Mouse (Mus musculus) heart, embryonic 16.5 days (tissue): ENCODE results near the gene Angptl6. TPM values are rescaled to one million over a fixed set of nuclear protein-coding genes. Genes with fewer than 3 reads are reported as not detected.
A peak's percentile ranks its signal among the peaks of the same experiment; 100 is the strongest.

Experiments used
- ATAC-seq: fragments of 200-750 bp; cut with Nextera tagmentation; replicated peaks from 2 replicates; pipeline ENCODE4 v1.8.0; 2017; ENCODE audit warnings: moderate number of reproducible peaks; ENCODE audit not compliant: insufficient read depth, low FRiP score; ENCODE audit errors: extremely low read depth
- H3K27ac ChIP-seq: fragments of 300-500 bp; sonication (generic); 2 replicates; pipeline ENCODE4 v1.5.1; 2014; ENCODE audit warnings: mild to moderate bottlenecking, low read length, control low read depth, moderate library complexity
- H3K27me3 ChIP-seq: fragments of 300-500 bp; sonication (generic); 2 replicates; pipeline ENCODE4 v1.6.1; 2014; ENCODE audit warnings: low read length, mixed read lengths; ENCODE audit not compliant: control insufficient read depth, insufficient read depth
- H3K36me3 ChIP-seq: fragments of 300-500 bp; sonication (generic); 2 replicates; pipeline ENCODE4 v1.6.1; 2014; ENCODE audit not compliant: control insufficient read depth, insufficient read depth
- H3K4me1 ChIP-seq: fragments of 300-500 bp; sonication (generic); 2 replicates; pipeline ENCODE4 v1.6.1; 2014; ENCODE audit warnings: low read length, mixed read lengths; ENCODE audit not compliant: control insufficient read depth, insufficient read depth
- H3K4me2 ChIP-seq: fragments of 300-500 bp; sonication (generic); 2 replicates; pipeline ENCODE4 v1.6.1; 2014; ENCODE audit warnings: low read depth, mild to moderate bottlenecking, control low read depth, low read length
- H3K4me3 ChIP-seq: fragments of 300-500 bp; sonication (generic); 2 replicates; pipeline ENCODE4 v1.5.1; 2014; ENCODE audit warnings: mild to moderate bottlenecking, control low read depth, low read length
- H3K9ac ChIP-seq: fragments of 300-500 bp; sonication (generic); 2 replicates; pipeline ENCODE4 v1.6.1; 2014; ENCODE audit warnings: low read length, control low read depth
- H3K9me3 ChIP-seq: fragments of 300-500 bp; sonication (generic); replicated peaks from 2 replicates; pipeline ENCODE4 v1.6.1; 2016; ENCODE audit warnings: low read length; ENCODE audit not compliant: control insufficient read depth
- WGBS: fragments of 180-500 bp; shearing (Covaris S2); extraction: QIAGEN DNeasy Blood & Tissue Kit; methylation state at CpG from one replicate; pipeline ENCODE4 v1.1.7; 2014; 5-methylcytosine and 5-hydroxymethylcytosine counted together
- microRNA-seq: library from miRNA; unstranded; fragments of <30 nt; microRNA quantifications from one replicate; pipeline ENCODE4, GENCODE M21; 2017
- polyA plus RNA-seq: library from polyadenylated mRNA; unstranded; fragments of >200 nt; fragmentation: Nextera tagmentation; extraction: Ambion mirVana; gene quantifications from 2 replicates; pipeline ENCODE4 v1.2.1, GENCODE M21; 2015

Gene Angptl6
- polyA plus RNA-seq, 1 experiment from 2014 or later, result 3.8 TPM

DNA sequence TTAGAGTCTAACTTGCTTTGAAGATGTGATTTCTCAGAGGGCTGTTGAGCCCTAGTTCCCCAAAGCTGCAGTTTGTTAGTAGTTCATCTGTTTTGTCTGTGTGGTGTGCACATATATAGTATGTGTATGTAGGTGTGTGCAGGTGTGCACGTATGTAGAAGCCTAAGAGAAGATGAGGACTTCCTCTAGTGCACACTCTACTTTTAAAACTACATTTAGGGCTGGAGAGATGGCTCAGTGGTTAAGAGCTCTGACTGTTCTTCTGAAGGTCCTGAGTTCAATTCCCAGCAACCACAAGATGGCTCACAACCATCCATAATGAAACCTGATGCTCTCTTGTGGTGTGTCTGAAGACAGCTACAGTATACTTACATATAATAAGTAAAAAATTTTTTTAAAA is 44.6 kb downstream of the Angptl6 start:
- peaks cover 4% of the 10 kb centered on the region; the same call in 1 of the 2 replicates for H3K4me1 ChIP-seq

GRCm38 (mm10) chr9:20830901-20831643 is 48.5 kb downstream of the Angptl6 start:
- no peak overlapping the region for H3K4me3 ChIP-seq
- H3K27ac ChIP-seq, result no peak overlapping the region
- H3K4me2 ChIP-seq, result no peak overlapping the region
- H3K9ac ChIP-seq, result no peak overlapping the region
- H3K9me3 ChIP-seq, result no peaks in the 10 kb centered on the region
- 16% methylated on average over 19 of the region's 19 CpGs for WGBS
- H3K27me3 ChIP-seq, result peaks cover 20% of the 10 kb centered on the region
- peaks cover 4% of the 10 kb centered on the region; the same call in 1 of the 2 replicates for H3K4me1 ChIP-seq
- H3K36me3 ChIP-seq, result no peaks in the 10 kb centered on the region
- peak; percentile 89 for ATAC-seq

More for the DNA sequence above, 44.6 kb downstream of the Angptl6 start:
- no peak overlapping the region for H3K4me3 ChIP-seq
- no peak overlapping the region for H3K4me2 ChIP-seq
- H3K9ac ChIP-seq, result no peak overlapping the region
- no peaks in the 10 kb centered on the region for H3K36me3 ChIP-seq
- H3K27ac ChIP-seq, result no peak overlapping the region
- ATAC-seq, result no peak
- no peaks in the 10 kb centered on the region for H3K9me3 ChIP-seq
- peaks cover 15% of the 10 kb centered on the region for H3K27me3 ChIP-seq
- 71% methylated on average over 1 of the region's 1 CpGs for WGBS

GRCm38 (mm10) chr9:20828127-20828526 is 51.4 kb downstream of the Angptl6 start:
- Histone ChIP-seq H3K4me3 (no peak overlapping the region), H3K27me3 (peaks cover 11% of the 10 kb centered on the region), H3K4me1 (peaks cover 4% of the 10 kb centered on the region; the same call in 1 of the 2 replicates), H3K9me3 (no peaks in the 10 kb centered on the region), H3K36me3 (no peaks in the 10 kb centered on the region), H3K9ac (no peak overlapping the region), H3K27ac (no peak overlapping the region), H3K4me2 (no peak overlapping the region)
- 93% methylated on average over 1 of the region's 1 CpGs for WGBS
- ATAC-seq, result no peak

GRCm38 (mm10) chr9:20825781-20826180 is 53.7 kb downstream of the Angptl6 start:
- no peaks in the 10 kb centered on the region for H3K9me3 ChIP-seq

More at GRCm38 (mm10) chr9:20825781-20826180, 53.7 kb downstream of the Angptl6 start:
- Histone ChIP-seq H3K4me2 (no peak overlapping the region), H3K4me1 (peaks cover 4% of the 10 kb centered on the region; the same call in 1 of the 2 replicates), H3K4me3 (no peak overlapping the region), H3K36me3 (no peaks in the 10 kb centered on the region), H3K27ac (no peak overlapping the region), H3K27me3 (peaks cover 6% of the 10 kb centered on the region; the same call in 1 of the 2 replicates), H3K9ac (no peak overlapping the region)
- WGBS, result 46% methylated on average over 5 of the region's 5 CpGs
- ATAC-seq, result no peak

Small RNA genes lying within 50 kb of the gene (microRNA-seq; reads per million reads assigned to microRNA genes)
- not detected for gene Mir7081

Other genes starting within 250 kb of the Angptl6 start
- gene Ubl5, start 236.8 kb downstream of the Angptl6 start, polyA plus RNA-seq, result 281 and 320 TPM in 2 replicates
- 19.4 and 21.6 TPM in 2 replicates for gene Fbxl12, start 235.0 kb downstream of the Angptl6 start, polyA plus RNA-seq
- gene Pin1, start 227.6 kb downstream of the Angptl6 start, polyA plus RNA-seq, result 47.4 and 48.4 TPM in 2 replicates
- gene Olfm2, start 133.4 kb downstream of the Angptl6 start, polyA plus RNA-seq, result 1.4 and 1.7 TPM in 2 replicates
- 1.9 and 2.1 TPM in 2 replicates for gene Col5a3, start 64.7 kb downstream of the Angptl6 start, polyA plus RNA-seq
- not detected in 2 replicates for gene Rdh8, start 61.2 kb downstream of the Angptl6 start, polyA plus RNA-seq
- 11.4 and 13.4 TPM in 2 replicates for gene A230050P20Rik, start 11.1 kb downstream of the Angptl6 start, polyA plus RNA-seq
- gene Ppan, start 8.4 kb upstream of the Angptl6 start, polyA plus RNA-seq, result 36.4 and 44.3 TPM in 2 replicates
- 208 and 209 TPM in 2 replicates for gene Eif3g, start 18.9 kb upstream of the Angptl6 start, polyA plus RNA-seq
- 56.1 and 63.1 TPM in 2 replicates for gene Dnmt1, start 80.2 kb upstream of the Angptl6 start, polyA plus RNA-seq
- 18.2 and 23.7 TPM in 2 replicates for gene S1pr2, start 97.1 kb upstream of the Angptl6 start, polyA plus RNA-seq
- gene Mrpl4, start 123.0 kb upstream of the Angptl6 start, polyA plus RNA-seq, result 170 and 173 TPM in 2 replicates
- gene Icam1, start 136.3 kb upstream of the Angptl6 start, polyA plus RNA-seq, result 23.8 and 29.6 TPM in 2 replicates
- gene Icam4, start 149.6 kb upstream of the Angptl6 start, polyA plus RNA-seq, result 2.0 and 3.0 TPM in 2 replicates
- gene Icam5, start 152.3 kb upstream of the Angptl6 start, polyA plus RNA-seq, result 0.08 TPM in 1 of 2 replicates, not detected in the other
- gene Zglp1, start 187.4 kb upstream of the Angptl6 start, polyA plus RNA-seq, result 0.72 and 0.77 TPM in 2 replicates
- gene Gm49373, start 193.4 kb upstream of the Angptl6 start, polyA plus RNA-seq, result 0.22 and 0.56 TPM in 2 replicates
- 47.9 and 55.0 TPM in 2 replicates for gene Fdx1l, start 193.9 kb upstream of the Angptl6 start, polyA plus RNA-seq
- gene Gm38431, start 212.3 kb upstream of the Angptl6 start, polyA plus RNA-seq, result 2.0 and 2.3 TPM in 2 replicates
- 41.4 and 49.3 TPM in 2 replicates for gene Raver1, start 212.3 kb upstream of the Angptl6 start, polyA plus RNA-seq